Mouse (Mus musculus): ENCODE measurements at regions not wholly inside any gene's neighbourhood (a gene's known extent, or its start where the extent isn't known, plus 50 kb on each side); places are given as distances from the start of the nearest gene placed in this dataset.

GRCm38 (mm10) chr19:57541693-57542314, 69.0 kb upstream of the Atrnl1 start:
- DNase-seq, result no peak

DNA sequence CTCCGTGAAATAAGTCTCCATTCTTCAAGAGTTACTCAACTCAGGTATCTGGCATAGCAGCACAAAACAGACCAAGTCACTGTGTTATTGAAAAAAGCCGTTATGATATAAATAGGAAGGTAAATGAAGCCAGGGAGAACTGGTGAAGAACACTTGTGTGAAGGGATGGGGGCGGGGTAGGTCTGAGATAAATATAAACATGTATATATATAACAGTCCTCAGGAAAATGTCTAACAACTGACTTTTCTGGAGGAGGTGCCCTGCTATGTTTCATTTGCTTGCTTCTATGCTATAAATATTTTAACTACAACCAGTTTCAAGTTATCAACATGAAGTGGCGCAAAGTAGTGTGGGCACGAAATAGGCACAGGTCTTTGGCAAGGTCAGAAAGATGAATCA, 68.3 kb upstream of the Atrnl1 start:
- no peak for DNase-seq

GRCm38 (mm10) chr19:57543681-57544214, 67.1 kb upstream of the Atrnl1 start:
- no peak for DNase-seq

DNA sequence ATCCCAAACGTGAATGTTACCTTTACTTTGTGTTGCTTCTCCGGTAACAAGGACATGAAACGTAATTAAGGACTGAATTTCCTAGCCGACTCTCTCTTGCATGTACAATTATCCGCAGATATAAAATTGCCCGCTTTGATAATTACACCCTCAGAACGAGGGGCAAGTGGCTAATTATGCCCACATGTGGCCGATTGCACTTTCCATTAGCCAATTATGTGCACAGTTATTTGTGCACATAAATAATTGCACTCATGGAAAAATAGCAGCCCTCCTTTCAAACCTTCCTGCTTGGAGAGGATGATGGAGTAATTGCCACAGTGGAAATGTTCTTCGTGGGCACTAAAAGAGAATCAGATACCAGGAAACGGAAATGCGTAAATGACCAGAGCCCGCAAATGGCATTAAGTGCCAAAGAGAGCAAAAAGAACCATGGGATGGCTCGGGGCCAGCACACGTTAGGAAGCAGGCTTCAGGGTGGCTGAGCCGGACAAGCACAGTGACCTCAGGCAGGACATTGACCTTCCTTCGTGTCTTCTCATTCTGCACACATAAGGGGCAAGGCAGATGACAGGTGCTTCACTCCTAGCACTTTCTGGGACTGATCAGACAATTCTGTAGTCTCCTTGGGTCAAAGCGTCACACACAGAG, 66.5 kb upstream of the Atrnl1 start:
- no peak for DNase-seq

DNA sequence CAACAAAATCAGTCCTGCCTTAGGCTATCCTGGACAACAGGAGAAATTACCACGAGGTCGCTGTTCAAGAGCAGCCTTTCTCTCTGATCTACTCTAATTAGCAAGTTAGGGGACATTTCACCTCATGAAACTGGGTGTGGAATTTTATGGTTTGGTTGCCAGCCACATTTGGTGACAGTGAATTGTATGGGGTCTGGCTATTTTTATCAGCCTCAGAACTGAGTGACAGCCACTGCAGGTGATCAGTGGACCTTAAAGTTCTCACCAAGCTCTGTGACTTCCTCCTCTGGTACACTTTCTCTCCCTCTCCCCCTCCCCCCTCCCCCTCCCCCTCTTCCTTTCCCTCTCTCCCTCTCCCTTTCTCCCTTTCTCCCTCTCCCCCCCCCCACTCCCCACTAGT, 65.8 kb upstream of the Atrnl1 start:
- no peak for DNase-seq

GRCm38 (mm10) chr19:57546039-57546438, 64.8 kb upstream of the Atrnl1 start:
- no peak for DNase-seq

GRCm38 (mm10) chr19:57546519-57546918, 64.3 kb upstream of the Atrnl1 start:
- no peak for DNase-seq

GRCm38 (mm10) chr19:57548093-57548492, 62.7 kb upstream of the Atrnl1 start:
- no peak for DNase-seq

- no peak for DNase-seq
Measured at GRCm38 (mm10) chr19:57548661-57549060, 62.2 kb upstream of the Atrnl1 start.

GRCm38 (mm10) chr19:57552964-57553740, 57.7 kb upstream of the Atrnl1 start:
- no peak for DNase-seq

DNA sequence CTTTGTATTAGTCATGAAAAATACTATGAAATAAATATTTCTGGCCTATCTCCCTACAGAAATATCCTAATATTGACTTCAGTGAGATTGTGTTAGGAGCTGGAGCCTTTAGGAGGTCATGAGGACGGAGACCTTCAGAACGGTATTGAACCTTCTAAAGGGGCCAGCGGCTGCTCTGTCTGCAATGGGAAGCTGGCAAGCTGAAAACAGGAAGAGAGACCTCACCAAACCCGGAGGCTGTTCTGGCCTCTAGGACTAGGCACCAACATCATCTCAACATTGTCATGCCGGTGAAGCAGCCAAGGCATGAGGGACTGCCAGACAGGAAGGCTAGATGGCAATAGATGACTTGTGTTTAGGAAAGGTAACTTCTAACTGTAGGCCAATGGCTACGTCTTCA, 56.7 kb upstream of the Atrnl1 start:
- DNase-seq, result no peak

- peak in 1 of 2 experiments; percentile 22 for DNase-seq
Measured at GRCm38 (mm10) chr19:57555313-57555712, 55.5 kb upstream of the Atrnl1 start.

DNA sequence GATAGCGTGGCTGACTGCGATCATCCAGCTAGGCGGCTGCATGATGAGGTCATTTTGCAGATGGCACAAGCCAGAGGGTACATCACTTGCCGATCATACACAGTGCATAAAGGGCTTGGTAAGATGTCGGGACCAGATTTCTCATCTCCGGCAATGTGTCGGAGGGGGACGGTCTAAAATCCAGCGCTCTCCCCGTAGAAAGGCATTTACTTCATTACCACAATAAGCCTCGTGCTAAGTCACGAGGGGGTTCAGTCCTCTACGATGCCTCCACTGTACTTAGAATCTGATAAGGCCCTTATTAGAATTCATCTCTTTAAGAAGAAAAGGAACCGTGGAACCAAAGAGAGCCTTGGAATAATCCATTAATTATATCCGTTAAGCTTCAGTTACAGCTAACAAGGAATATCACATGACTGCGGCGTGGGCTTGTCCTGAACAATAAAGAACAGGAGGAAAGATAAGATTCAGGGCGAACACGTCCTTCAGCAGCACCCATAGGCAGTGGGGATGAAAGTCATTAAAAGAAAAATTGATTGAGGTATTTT, 52.3 kb upstream of the Atrnl1 start:
- no peak for DNase-seq

DNA sequence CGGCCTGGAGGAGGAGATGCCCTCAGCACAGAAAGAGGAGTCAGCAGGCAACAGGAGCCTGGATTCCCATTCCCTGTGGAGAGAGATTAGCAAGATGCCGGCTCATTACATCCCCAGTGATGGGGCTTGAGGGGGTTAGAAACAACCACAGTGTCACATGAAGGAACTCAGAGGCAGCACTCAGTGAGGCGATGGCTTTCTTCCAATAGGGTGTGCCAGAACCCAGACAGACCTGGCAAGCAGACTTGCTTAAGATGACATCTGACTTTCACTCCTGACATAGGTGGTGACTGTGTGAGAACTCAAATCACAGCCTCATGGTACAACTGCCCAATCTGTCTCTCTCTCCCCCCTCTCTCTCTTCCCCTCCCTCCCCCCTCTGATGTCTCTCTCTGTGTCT, 50.1 kb upstream of the Atrnl1 start:
- peak in 1 of 2 experiments; percentile 8 for DNase-seq
